Mouse (Mus musculus): ENCODE measurements around the gene Agmo. TPM values are rescaled to one million over a fixed set of nuclear protein-coding genes. Genes with fewer than 3 reads are reported as not detected.

The Agmo gene
- polyA plus RNA-seq (2012; rRNA removed), result 0.44 and 0.62 TPM in 2 replicates

GRCm38 (mm10) chr12:37241566-37242021 lies at the start of gene Agmo:
Agmo (plus strand) TSS chr12:37241641.

Other genes starting within 250 kb of the Agmo start
- 0.12 and 1.1 TPM in 2 replicates for gene Meox2, start 133.1 kb upstream of the Agmo start, polyA plus RNA-seq (2012; rRNA removed)

All from central nervous system, embryonic 18 days (tissue).